Mouse (Mus musculus) gastrocnemius, postnatal 25 days (tissue): ENCODE data around the gene Flot1. TPM values are rescaled to one million over a fixed set of nuclear protein-coding genes. Genes with fewer than 3 reads are reported as not detected.

Source experiments
- DNase-seq: peaks from one replicate; pipeline ENCODE4 v3.0.0; 2022
- long read RNA-seq, 2 experiments: library from polyadenylated mRNA; stranded (forward); transcript quantifications; one replicate each; pipeline ENCODE4 v2.0.0; 2021
- total RNA-seq, 2 experiments: library from RNA; stranded (reverse); gene quantifications; 1 replicate in 1 of 2; 2 replicates in 1 of 2; pipeline ENCODE4 v1.2.3; 2021

Gene Flot1
- total RNA-seq, result 10 to 100 TPM; 41.0 to 46.3 TPM
- long read RNA-seq, experiment 1, transcript Flot1-201 (13 exons, 1,825 nt), result major isoform, 52 of 83 reads
- long read RNA-seq, experiment 1, partial matches to known transcripts, result 28 of 83 reads
- long read RNA-seq, experiment 1, other reads (novel, unspliced or antisense), result 2 of 83 reads
- long read RNA-seq, experiment 2, transcript Flot1-201 (13 exons, 1,825 nt), result major isoform, 62 of 87 reads
- long read RNA-seq, experiment 2, partial matches to known transcripts, result 24 of 87 reads
- long read RNA-seq, experiment 2, other reads (novel, unspliced or antisense), result 1 of 87 reads

- peak; percentile 87 for DNase-seq
Observed at GRCm38 (mm10) chr17:35822964-35823937, at the start of gene Flot1. Flot1 (plus strand) TSS chr17:35823230.

GRCm38 (mm10) chr17:35776811-35777609 is 46.0 kb upstream of the Flot1 start:
- peak; percentile 78 for DNase-seq

DNA sequence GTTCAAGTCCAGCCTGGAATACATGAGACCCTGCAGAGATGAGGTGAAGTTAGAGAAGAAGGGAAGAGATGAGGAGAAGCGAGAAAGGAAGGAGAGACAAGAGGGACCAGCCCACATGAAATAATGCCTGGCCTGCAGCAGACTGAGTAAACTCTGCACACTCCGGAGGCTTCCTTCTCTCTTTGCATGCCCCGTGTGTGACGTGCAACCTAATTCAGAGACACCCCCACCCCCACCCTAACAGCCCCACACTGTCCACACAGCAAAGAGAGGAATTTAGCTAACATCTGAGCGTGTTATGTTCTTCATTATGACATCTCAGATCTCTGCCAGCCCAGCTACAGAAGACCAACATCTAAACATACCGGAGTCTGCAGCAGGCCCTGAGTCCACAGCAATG is 44.1 kb upstream of the Flot1 start:
- DNase-seq, result no peak

DNA sequence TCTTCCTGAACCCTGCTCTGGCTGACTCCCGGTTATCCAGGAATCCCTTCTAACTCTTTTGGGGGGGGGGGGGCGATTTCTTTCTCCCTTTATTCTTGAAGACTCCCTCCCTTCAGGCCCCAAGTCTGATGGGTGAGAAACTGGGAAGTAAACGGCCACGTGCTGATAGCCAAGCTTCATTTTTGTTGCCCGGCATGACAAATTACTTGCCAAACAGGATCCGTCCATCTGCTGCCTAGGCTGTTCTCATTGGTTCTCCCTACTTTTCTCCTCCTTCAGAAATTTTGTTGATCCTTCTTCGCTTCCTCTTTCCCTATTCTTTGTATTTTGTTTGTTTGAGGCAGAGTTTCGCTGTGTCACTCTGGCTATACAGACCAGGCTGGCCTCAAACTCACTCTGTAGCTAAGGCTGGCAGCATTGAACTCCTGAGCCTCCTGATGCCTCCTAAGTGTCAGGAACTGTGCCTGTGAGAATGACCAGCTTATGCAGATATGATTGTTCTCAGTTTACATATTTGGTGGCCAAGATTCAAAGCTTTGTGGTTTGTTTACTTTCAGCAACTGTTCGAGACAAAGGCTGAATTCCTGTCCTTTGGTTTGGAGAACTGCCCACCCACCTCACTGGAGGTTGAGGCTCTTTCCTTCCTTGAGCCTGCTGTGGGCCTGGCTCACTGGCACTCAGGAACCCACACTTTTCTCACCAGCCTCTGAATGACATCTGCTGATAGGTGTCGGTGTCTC is 43.4 kb upstream of the Flot1 start:
- DNase-seq, result no peak

GRCm38 (mm10) chr17:35780362-35780761 is 42.7 kb upstream of the Flot1 start:
- DNase-seq, result no peak

- no peak for DNase-seq
Observed at GRCm38 (mm10) chr17:35782398-35782797, 40.6 kb upstream of the Flot1 start.

DNA sequence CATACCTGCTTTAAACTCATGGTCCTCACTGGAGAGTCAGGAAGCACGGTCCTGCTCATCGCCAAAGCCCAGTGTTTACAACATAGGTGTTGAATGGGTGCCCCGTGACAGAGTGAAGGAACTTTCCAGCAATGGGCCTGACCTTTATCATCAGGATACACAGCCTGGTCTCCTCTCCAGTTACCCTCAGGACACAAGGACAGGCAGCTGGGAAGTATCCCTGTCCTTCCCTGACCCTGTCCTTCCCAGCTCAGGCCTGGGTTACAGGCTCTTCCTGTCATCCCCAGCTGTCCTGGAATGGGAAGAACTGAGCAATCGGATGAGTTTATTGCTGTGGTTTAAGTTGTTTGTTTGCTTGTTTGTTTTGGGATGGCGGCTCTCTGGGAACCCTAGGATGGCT is 40.1 kb upstream of the Flot1 start:
- DNase-seq, result no peak

DNA sequence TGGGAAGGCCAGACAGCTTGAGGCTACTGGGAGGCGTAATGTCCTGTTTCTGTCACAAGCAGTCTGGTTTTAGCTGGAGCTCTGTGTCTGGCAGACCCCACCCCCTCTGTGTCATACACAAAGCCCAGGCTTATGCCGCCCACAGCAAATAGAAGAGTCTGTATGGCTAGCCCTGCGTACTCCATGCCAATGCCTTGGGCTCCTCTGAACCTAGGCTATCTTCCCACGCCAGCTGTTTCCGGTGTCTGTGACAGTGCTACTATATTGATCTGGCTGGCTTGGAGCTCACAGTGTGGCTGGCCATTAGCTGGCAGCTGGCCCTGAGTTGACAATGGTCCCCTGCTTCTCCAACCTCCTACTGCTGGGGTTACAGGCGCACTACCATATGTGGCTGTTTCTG is 39.1 kb upstream of the Flot1 start:
- no peak for DNase-seq

- DNase-seq, result no peak
Observed at GRCm38 (mm10) chr17:35785140-35785539, 37.9 kb upstream of the Flot1 start.

- DNase-seq, result no peak
Observed at GRCm38 (mm10) chr17:35787493-35787892, 35.5 kb upstream of the Flot1 start.

- DNase-seq, result no peak
Observed at GRCm38 (mm10) chr17:35788025-35788424, 35.0 kb upstream of the Flot1 start.

DNA sequence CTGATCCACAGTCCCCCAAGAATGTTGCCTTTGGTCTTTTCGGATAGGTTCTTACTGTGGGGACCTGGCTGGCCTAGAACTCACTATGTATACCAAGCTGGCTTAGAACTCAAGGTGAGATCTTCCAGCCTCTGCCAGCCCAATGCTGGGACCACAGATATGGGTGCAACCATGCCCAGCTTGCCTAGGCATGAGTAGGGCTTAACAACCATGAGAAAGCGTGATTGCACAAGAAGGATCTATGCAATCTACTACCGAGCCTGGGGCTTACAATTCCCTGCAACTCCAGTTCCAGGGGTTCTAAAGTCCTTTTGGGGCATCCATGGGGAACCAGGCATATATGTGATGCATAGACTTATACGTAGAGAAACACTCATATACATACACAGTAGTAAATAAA is 32.1 kb upstream of the Flot1 start:
- no peak for DNase-seq

- no peak for DNase-seq
Observed at GRCm38 (mm10) chr17:35792837-35793236, 30.2 kb upstream of the Flot1 start.

DNA sequence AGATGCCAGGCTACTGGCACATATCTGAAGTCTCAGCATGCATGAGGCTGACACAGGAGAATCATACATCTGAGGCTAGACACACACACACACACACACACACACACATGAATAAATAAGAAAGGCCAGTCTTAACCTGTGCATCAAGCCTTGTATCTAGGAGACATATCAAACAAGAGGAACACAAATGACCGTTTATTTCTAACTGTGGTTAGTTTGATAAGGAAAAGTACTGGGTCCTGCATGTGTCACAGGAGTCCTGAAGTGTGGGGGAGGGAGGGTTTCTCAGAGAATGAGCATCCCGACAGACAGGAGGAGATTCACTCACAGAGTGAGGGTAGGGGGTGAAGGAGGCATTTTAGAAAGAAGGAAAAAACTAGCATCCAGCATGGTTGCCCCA is 27.9 kb upstream of the Flot1 start:
- DNase-seq, result no peak

DNA sequence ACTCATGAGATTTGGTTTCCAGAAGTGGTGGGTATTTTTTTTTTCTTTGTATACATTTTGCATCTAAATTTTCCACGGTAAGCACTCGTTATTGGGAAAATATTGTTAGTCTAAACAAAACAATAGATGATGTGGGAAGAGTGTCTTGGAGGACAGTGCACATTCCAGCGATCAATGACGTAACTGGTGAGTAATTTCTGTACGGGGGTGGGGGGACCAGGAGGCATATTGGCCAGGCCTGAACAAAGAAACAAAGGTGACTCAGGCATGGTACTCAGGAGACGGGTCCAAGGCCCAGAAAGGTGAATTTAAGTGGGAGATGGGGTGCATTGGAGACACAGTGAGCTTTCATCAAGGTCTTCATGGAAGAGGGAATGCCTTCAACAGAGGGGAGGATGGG is 27.4 kb upstream of the Flot1 start:
- no peak for DNase-seq

DNA sequence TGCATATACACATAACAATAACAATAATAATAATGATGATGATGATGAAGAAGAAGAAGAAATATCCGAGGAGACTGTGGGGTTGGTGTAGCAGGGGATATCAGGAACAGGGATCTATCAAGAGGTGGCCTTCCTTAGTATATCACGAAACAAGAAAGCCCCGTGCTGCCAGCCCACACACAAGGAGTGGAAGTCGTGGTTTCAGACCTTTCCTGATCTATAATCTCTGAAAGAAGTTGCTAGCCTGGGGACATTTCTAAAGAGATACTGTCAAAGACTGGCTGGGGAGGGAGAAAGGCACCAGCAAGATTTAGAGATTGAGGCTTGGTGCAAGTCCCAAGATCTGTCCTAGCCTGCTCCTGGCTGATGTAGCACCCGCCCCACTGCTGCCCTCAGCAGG is 26.2 kb upstream of the Flot1 start:
- DNase-seq, result no peak

DNA sequence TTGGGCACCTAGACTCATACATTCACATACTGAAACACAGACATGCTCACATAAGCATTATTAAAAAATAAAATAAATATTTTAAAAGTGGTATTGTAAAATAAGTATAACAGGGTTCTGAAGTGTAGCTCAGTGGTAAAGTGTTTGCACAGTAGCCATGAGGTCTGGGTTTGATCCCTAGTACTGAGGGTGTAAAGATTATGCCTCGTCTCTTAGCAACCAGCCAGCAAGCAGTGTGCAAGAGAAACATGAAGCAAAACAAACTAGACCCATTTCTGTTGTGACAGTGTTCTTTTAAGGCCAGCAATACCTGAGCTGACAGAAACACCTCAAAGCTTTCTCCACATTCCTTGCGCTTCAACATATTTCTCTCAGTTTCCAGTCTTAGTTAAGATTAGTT is 22.1 kb upstream of the Flot1 start:
- no peak for DNase-seq

DNA sequence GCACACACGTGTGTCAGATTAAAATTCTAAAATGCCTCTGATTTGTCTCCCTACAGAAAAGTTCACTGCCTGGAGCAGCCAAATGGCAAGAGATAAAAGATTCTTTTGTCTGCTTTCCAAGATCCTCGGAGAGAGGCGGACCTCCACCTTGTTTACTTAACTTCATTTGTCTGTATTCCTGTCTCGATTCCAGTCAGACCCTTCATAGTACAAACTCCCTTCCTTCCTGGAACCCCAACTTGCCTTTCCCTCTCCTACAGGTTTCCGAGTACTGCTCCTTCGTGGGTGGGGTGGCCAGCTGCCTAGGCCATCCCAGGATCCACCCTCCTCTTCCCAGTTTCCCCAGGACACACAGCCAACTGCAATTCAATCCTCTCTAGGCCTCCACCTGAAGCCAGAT is 20.0 kb upstream of the Flot1 start:
- no peak for DNase-seq

- DNase-seq, result no peak
Observed at GRCm38 (mm10) chr17:35803858-35804399, 19.1 kb upstream of the Flot1 start.

DNA sequence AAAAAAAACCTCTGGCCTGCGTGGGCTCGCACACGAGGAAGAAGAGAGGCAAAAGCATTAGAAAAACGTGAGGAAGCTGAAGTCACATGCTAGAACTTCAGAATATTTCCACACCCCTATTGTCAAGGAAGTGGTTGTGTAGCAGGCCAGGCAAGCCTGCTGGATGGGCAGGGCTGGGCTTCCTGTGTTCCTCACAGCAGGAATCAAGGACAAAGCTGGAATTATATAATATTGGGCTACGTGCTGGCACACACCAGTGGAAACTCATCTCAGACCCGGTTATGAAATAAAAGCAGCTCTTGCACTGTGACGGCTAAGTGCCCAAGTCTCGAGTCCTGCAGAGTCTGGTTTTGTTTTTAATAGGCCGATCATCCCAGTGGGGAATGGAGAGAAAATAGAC is 15.0 kb upstream of the Flot1 start:
- DNase-seq, result peak; percentile 87

DNA sequence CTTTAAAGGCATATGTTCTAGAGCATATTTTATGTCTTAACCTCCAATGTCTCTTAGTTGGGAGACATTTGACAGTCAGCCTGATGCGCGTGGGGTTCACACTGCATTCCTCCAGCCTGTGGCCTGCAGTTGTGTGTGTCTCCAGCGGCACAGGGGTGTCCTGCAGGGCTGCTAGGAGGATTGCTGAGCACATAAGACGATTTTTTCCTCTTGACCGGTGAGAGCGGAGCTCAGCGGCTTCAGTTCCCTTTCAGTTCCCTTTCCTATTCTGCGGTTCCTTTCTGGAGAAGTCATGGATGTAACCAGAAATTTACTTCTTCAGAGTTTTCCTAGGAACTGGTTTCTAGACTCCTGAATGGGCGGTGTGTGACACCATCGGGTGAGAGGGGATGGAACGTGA is 13.6 kb upstream of the Flot1 start:
- no peak for DNase-seq
